Mouse (Mus musculus) thymus, postnatal 0 days (tissue): ENCODE measurements around the gene Foxp4. TPM values are rescaled to one million over a fixed set of nuclear protein-coding genes. Genes with fewer than 3 reads are reported as not detected.

Source experiments
- DNase-seq: peaks from one replicate; pipeline ENCODE4 v3.0.0-alpha.2; 2015; ENCODE audit warnings: low spot score
- polyA plus RNA-seq: library from polyadenylated mRNA; unstranded; fragments of >200 nt; fragmentation: Nextera tagmentation; extraction: Ambion mirVana; gene quantifications from 2 replicates; pipeline ENCODE4 v1.2.1, GENCODE M21; 2015

The Foxp4 gene
- polyA plus RNA-seq, 1 experiment from 2014 or later: 18.0 TPM

DNA sequence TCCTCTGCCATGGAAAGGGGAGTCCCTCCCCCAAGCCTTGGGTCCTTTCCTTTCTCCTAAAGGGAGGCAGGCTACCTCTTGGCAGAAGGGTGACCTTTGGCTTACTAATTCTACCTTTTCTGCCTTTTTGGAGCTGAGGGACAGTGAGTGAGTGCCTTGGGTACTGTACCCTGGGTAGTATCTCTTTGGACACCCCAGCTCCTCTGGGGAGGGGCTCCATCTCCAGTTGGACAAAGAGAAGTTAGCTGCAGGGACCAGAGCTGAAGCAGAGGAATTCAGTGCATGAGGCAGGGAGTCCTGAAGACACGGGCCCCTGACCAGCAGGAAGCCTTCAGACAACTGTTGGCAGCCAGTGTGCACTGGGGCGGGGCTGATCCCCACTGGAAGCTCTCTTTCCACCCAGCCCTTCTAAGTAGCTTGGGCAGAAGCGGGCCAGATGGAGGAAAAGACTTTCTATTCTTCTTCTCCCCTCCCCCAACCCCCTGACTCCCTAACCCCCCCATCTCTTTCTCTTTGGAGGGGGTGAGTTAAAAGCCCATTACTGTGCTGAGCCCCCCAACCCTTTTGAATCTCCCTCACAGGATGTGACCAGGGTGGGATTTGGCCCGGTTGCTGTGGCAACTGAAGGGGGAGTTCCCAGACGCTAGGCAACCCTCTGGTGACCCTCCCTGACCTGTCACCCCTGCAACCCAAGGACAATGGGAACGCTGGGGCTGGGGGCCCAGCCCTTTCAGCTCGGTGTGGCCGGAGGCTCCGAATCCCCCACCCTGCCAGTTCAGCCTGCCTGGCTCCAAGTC, 26.3 kb downstream of the Foxp4 start:
- DNase-seq: no peak

GRCm38 (mm10) chr17:47889727-47890126, 34.7 kb downstream of the Foxp4 start:
- DNase-seq: no peak

- no peak for DNase-seq
Observed at GRCm38 (mm10) chr17:47889267-47889666, 35.2 kb downstream of the Foxp4 start.

GRCm38 (mm10) chr17:47888641-47889040, 35.8 kb downstream of the Foxp4 start:
- no peak for DNase-seq

DNA sequence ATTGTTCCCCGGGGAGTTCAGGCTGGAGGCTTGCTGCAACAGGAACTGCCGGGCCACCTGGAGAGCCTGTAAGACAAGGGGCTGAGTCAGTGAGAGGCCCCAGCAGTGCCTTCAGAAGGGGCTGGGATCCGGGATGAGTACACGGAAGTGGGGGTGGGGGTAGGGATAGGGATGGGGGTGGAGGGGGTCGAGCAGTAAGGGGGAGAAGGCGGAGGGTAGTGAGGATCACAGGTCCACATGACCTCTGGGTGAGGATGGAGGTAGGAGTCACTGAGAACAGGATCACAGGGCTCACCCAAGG, 36.3 kb downstream of the Foxp4 start:
- peak; percentile 64 for DNase-seq

- DNase-seq: peak; percentile 84
Observed at GRCm38 (mm10) chr17:47887381-47888154, 36.9 kb downstream of the Foxp4 start.

- peak; percentile 54 for DNase-seq
Observed at GRCm38 (mm10) chr17:47883099-47883498, 41.3 kb downstream of the Foxp4 start.

DNA sequence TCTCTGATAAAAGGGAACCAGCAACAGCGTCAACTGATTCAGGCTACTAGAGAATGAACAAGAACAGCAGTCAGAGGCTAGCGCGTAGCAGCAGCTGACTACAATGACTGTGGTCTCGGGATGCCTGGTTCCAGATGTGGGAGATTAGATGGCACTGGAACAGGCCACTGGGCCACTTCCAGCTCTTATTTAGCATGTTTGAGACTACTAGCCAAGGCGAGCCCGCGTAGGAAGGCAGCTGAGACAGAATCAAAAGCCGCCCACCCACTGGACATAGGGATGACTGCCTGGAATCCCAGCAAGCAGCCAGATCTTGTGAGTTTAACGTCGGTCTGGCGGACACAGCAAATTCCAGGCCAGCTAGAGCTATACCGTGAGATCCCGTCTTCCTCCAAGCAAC, 43.1 kb downstream of the Foxp4 start:
- DNase-seq: no peak

DNA sequence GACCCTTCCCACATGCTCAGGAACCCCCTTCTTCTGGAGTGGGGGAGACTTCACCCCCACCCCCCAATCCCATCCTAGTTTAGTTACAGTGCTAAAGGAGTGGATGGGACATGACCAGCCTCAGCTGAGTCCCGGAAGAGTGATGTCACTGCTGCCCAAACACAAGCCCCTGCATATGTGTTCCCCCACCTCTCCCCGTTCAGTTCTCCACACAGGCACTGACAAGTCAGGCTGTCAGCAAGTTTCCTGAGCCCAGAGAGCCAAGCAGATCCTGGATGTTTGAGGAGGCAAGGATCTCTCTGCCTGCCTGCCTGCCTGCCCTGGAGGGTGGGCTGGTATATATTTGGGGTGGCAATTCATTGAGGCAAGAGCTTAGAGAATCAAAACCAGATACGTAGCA, 45.2 kb downstream of the Foxp4 start:
- no peak for DNase-seq

GRCm38 (mm10) chr17:47878378-47879089, 45.9 kb downstream of the Foxp4 start:
- no peak for DNase-seq

GRCm38 (mm10) chr17:47877715-47878377, 46.6 kb downstream of the Foxp4 start:
- no peak for DNase-seq

DNA sequence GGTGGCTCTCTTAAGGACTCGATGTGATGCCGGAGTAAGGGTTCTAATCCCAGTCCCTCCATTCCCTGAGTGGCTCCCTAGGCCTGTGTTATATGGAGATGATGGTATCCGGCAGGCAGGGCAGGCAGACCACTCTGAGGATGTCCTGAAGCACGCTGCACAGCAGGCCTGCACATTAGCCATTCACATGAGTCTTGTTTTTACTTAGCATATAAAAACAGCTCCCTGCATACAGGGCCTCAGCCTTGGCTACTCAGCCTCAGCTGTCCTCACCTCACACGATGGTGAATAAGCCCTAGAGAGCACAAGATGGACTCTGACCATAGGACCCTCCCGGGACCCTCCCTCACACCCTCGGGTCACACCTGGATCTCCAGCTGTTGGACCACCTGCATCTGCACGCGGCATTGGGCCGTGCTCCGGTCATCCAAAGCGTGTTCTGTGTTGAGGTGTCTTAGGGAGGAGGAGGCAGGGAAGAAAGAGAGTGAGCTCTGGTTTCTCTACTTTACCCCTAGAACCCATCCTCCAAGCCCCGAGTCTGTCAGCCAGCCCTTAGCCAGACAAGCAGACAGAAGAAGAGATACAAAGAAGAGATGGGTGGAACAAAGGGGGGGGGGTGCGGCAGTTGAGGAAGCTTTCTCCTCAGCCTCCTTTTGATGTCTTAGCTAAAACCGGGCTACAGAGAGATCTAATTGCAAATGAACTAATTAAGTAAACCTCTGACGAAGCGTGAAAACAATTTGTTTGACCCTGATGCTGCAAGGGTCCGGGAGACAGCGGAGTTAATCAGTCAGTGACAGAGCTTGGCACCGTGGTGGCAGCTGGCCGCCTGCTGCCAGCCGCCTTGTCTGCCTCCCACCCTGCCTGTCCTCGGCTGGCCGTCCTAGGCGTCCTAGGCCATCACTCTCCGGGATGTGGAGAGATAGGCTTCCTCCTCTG, 47.4 kb downstream of the Foxp4 start:
- no peak for DNase-seq

DNA sequence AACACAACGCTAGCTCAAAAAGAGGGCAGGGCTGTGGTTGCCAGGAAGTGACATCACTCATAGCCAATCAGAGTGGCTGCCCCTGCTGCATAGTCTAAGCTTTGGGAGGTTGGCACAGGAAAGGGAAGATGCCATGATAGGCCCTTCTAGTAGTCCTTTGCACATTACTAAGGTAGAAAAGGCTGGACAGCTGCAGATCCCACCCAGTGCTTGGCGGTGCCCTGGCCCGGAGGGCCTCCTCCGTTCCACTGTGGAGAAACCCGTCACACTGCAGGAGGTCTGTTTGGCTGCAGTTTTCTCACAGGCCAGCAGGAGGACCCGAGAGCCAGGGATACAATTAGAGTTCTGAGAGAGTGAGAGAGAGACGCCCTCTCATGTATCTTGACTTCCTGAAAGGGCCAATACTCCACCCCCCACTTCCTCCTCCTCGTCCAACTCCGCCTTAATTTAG, 51.1 kb downstream of the Foxp4 start:
- DNase-seq: peak; percentile 91

- DNase-seq: no peak
Observed at GRCm38 (mm10) chr17:47872311-47873011, 52.0 kb downstream of the Foxp4 start.

GRCm38 (mm10) chr17:47869874-47870273, 54.6 kb downstream of the Foxp4 start:
- DNase-seq: no peak

- DNase-seq: no peak
Observed at GRCm38 (mm10) chr17:47866037-47866436, 58.4 kb downstream of the Foxp4 start.

DNA sequence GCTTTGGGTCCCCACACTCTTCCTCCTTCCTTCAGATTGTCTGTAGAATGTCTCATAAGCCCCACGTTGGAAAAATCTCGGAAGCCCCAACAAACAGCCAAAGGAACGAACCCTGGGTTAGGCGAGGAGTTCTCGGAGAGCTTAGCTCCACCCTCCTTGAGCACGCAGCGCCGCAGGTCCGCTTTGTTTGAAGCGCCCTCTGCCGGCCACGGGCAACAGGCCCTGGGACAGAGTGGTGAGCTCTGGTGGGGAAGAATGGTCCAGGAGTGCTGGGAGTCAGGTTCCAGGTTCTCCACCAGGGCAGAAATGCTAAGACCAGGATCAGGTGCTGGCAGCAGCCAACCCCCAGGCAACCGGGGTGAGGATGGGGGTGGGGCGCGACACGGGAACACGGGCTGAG, 59.9 kb downstream of the Foxp4 start:
- DNase-seq: peak; percentile 82

DNA sequence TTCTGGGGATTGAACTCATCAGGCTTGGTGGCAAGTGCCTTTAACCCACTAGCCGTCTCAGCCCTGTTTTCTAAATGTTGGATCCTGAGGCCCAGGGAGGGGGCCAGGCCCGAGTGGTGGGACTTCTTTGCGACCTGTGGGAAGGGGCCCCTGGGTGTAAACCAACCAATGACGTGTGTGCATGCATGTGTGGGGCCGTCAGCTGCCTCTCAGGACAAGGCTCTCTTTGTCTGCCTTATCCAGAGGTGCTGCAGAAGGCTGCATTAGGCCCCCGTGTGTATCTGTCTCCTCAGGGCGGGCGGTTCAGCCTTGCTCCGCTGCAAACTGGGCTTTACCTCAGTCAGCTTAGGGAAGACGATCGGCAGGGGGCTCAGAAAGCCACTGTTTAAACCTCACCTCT, 61.0 kb downstream of the Foxp4 start:
- DNase-seq: no peak

DNA sequence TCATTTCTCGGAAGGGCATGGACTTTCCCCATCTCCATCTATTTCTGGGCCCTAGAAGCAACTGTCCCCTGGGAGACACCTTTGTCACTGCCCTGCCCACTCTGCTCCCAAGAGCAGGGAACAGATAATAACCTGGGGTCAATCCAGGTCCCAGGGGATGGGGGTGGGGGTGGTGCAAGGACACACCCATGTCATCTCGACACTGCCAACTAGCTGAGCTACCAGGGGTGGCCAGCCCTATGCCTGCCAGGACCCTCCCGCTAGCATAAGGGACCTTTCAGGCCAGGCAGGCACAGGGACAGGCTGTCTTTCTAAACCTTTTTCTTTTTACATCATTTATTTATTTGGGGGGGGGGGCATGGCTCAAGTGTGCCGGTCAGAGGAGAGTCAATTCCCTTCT, 61.4 kb downstream of the Foxp4 start:
- no peak for DNase-seq

DNA sequence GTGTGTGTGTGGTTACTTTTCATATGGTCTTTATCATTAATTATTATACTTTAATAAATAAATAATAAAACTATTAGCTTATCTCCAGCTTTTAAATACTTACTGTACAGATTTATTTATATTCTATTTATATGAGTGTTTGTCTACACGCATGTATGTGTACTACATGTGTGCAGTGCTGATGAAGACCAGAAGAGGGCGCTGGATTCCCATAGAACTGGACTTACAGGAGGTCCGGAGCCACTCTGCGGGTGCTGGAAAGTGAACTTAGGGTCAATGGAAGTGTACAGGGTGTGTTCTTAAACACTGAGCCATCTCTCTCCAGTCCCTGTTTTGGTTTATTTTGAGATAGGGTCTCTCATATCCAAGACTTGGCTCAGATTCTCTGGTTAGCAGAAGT, 68.9 kb downstream of the Foxp4 start:
- no peak for DNase-seq
